Mouse (Mus musculus) c-Kit-positive CD71-positive TER-119-negative erythroid progenitor cells, embryonic 14.5 days (primary cell): ENCODE data around the gene Foxa1.
A peak's percentile ranks its signal among the peaks of the same experiment; 100 is the strongest.

Source experiments
- DNase-seq: peaks from one replicate; pipeline ENCODE4 v3.0.0-alpha.2; 2013; ENCODE audit warnings: low read depth

The Foxa1 gene

DNA sequence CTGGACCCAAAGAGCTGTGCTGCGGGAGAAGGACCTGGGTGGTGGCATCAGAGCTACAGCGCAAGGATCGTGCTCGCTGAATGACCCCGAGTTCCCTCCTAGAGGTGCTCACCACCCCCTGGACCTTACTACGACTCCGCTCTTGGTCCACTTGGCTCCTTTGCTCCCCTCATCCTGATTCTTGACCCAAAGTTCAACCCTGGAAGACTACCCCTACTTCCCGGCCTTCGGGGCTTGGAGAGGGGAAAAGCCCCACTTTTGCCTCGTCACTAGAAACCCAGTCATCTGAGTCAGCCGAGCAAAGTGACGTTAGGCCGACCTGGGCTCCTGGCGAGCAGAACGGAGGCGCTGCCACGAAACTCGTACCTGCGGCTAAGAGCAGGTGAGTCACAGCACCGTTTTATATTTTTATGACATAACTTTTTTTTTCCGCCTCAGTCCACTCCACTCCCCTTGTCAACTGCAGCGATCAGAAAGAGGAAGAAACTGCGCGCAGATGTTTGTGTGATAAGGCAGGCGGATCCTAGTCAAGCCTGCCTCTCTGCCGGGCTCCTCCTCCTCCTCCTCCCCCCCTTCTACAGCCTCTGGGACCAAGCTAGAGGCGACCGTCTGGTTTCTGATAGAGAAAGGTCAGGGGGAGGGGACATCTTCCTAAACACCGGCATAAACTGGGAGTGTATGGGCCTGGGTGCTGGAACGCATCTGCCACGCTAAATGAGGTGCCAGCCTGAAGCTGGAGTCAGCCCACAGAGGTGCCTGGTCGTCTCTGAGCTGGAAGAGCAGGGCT is at the start of gene Foxa1:
Gene Foxa1, minus strand, starts transcription at position 502 of the 787 bp plus-strand sequence.
- DNase-seq: no peak

- DNase-seq: no peak
These were observed 29.4 kb upstream of the Foxa1 start for GRCm38 (mm10) chr12:57575931-57576628.

GRCm38 (mm10) chr12:57572415-57572814 is 25.7 kb upstream of the Foxa1 start:
- no peak for DNase-seq

GRCm38 (mm10) chr12:57571773-57572172 is 25.1 kb upstream of the Foxa1 start:
- no peak for DNase-seq

GRCm38 (mm10) chr12:57563909-57564308 is 17.2 kb upstream of the Foxa1 start, which contains the start of gene Ttc6:
Gene Ttc6 (plus strand): TSS chr12:57564113.
- DNase-seq: no peak

GRCm38 (mm10) chr12:57554091-57554490 is 7.4 kb upstream of the Foxa1 start:
- DNase-seq: no peak

- DNase-seq: no peak
These were observed 5.6 kb upstream of the Foxa1 start for GRCm38 (mm10) chr12:57552286-57552685.

GRCm38 (mm10) chr12:57550881-57551280 is 4.2 kb upstream of the Foxa1 start:
- no peak for DNase-seq

DNA sequence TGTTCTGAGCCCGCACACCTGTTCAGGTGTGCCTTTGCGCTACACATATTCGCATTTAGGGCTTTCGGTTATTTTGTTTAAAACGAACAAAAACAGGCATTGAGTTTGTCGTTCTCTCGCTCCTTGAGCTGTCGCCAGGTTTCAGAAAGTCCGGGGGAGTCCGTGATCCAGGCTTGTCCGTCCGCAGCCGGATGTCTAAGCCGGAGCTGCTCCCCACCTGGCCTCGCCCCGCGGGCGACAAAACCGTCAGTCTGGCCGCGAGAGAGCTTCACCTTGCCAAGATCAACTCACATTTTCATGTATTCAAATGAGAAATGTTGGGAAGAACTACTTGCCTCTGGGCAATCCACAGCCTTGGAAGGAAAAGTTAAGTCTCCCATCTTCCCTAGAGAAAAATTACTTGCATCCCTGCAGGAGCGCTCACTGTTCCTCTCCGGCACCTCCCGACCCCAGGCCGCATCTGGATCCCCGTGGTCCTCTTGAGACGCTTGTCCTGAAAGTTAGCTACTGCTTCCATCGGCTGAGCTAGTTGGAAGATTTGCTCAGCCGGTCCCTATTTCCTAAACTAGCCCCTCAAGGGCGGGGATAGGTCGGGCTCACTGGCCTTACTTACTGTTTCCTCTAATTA is 3.6 kb upstream of the Foxa1 start:
- no peak for DNase-seq

GRCm38 (mm10) chr12:57549667-57550160 is 3.0 kb upstream of the Foxa1 start:
- DNase-seq: no peak

GRCm38 (mm10) chr12:57548981-57549666 is 2.4 kb upstream of the Foxa1 start:
- no peak for DNase-seq

DNA sequence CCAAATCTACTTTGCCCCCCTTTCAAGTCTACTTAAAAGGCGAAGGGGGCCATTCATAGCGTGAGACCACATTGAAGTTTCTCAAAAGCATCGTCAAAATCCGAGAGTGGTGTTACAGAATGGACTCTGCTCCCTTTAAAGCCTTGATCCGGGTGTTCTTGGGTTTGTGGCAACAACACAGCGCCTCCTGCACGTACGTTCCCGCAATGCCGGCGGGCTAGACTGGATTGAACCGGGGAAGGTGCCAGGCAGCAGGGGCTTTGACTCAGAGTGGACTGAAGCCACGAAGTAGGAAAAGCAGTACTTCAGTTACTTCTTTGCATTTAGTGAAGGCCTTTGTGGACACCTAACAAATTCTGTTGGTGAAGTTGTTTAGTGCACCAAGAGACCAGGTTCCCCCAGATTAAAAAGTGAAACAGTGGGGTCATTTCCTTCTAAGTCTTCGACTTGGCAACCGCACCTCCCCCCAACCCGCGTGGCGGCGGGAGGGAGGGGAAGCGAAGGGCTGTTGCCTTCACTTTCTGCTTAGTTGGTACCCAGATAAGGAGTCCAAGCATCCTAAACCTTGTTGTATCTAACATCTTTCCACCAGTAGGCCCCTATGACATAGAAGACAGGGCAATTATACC is 1.8 kb upstream of the Foxa1 start:
- DNase-seq: no peak

DNA sequence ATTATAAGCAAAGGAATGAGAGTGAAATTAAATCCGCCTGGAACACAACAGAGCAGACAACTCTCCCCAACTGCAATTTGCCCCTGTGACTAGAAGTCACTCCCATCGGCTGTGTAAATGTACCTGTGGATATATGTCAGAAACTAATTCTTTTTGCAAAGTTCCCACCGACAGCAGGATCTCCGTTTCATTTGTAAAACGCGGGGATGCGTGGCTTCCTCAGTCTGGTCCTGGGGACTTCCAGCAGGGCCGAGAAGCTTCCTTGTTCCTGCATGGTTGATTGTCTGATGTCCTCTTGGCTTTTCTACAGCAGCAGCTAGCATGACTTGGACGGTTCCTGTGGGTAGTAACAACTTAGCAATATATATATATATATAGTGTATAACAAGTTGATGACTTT is 1.2 kb upstream of the Foxa1 start:
- no peak for DNase-seq

GRCm38 (mm10) chr12:57545371-57546241 is 1.1 kb downstream of the Foxa1 start:
- no peak for DNase-seq

DNA sequence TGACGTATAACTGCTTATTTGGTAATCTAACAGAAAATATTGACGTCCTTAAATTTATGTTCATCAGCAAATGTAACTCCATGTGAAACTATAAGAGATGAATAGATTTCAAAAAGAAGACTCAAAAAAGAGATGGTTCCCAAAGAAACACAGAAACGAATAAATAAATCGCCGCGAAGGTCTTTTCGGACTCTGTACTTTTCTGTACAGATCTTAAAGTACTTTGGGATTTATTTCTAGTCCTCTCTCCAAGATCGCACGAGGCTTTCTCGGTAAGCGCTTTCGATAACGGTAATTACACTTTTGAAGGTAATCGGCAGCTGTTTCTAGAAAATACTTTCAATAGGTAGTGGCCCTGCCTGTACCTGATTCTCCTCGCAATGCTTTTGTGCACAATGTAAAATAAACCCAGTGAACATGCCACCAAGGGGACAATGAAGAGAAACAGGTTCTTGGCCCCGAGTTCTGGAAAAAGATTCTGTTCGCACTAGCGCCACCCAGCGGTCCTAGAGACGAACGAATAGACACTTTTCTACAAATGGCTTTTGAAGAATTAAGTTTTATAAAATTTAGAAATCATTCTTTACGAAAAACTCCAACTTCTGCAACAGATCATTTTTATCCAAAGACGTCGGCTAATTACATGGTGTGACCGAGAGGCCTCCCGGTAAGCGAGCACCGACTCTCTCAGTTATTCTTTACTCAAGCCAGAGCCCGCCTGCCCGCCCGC is 1.9 kb downstream of the Foxa1 start:
- peak; percentile 50 for DNase-seq

- DNase-seq: no peak
These were observed 3.1 kb downstream of the Foxa1 start for GRCm38 (mm10) chr12:57543627-57543991.

GRCm38 (mm10) chr12:57542746-57543626 is 3.7 kb downstream of the Foxa1 start:
- DNase-seq: no peak

DNA sequence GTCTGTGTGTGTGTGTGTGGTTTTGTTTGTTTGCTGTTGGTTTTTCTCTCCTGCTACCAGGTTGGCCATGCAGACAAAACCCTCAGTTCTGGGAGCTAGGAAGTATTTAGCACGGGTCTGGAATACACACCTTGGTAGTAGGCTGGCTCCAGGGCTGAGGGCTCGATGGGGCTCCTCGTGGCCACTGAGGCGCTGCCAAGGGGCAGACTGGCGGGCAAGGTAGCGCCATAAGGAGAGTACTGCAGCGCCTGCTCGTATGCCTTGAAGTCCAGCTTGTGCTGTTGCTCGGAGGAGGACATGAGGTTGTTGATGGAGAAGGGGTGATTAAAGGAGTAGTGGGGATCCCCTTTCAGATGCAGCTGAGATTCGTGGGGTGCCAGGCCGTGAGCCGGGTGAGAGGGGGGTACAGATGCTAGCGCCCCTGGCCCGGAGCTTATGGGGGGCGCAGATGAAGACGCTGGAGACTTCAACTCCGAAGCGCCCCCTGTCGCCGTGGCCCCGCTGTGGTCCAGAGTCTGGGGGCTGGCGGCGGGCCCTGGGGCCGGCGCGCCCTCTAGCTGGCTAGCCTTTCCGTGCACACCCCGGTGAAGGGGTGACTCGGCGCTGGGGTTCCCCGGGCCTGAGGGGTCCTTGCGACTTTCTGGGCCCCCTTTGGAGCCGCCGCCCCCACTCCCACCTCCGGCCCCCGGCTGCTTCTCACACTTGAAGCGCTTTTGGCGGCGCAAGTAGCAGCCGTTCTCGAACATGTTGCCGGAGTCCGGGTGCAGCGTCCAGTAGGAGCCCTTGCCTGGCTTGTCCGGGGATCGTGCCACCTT is 4.6 kb downstream of the Foxa1 start:
- no peak for DNase-seq
